Mouse (Mus musculus): ENCODE data around the gene Tln2. TPM values are rescaled to one million over a fixed set of nuclear protein-coding genes. Genes with fewer than 3 reads are reported as not detected.

The Tln2 gene
- polyA plus RNA-seq, 1 experiment from 2014 or later: 19.3 TPM

MicroRNAs within 50 kb of the gene (microRNA counts, 519-probe panel; counts per million panel counts)
- not detected for microRNA mmu-miR-190

Small RNA genes within 50 kb of the gene (microRNA-seq; reads per million reads assigned to microRNA genes)
- 65.3 reads per million, percentile 51 among the genes with 10 or more reads in this experiment for gene Mir190a

Other genes with a start within 250 kb of the Tln2 start
- 0.71 and 1.1 TPM in 2 replicates for gene C2cd4b, start 199.7 kb upstream of the Tln2 start, polyA plus RNA-seq (2014; fragmentation: Nextera tagmentation; extraction: Ambion mirVana)

Data from midbrain, embryonic 14.5 days (tissue).